Mouse (Mus musculus): ENCODE data around the gene Fam57a.

Gene Fam57a

DNA sequence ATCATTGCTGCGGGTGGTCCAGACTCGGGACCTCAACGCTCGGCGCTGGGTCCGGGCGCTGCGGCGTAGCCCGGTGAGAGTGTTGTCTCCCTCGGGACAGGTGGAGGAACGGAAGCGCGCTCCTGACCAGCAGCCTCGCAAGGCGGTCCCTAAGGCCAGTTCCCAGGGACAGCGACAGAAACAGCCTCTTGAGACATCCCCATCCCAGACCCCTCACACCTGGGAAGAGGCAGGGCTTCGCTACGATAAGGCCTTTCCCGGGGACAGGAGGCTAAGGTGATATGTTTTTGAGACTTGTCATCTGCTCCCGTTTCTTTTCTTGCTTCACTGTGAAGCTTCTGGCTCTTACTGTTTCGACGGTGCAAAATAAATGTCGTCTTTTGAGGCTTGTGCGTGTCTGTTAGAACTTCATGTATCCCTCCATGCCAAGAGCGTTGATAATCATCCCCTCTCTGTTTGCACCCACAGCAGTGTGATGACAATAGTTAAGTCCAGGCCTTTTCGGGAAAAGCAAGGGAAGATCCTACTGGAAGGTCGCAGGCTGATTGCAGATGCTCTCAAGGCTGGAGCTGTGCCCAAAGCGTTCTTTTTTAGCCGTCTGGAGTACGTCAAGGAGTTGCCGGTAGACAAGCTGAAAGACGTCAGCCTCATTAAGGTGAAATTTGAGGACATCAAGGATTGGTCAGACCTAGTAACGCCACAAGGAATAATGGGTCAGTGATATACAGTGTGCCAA lies 64.5 kb downstream of the Fam57a start:
- no peak for DNase-seq (ENCODE audit: low spot score in 2 of 2)

DNA sequence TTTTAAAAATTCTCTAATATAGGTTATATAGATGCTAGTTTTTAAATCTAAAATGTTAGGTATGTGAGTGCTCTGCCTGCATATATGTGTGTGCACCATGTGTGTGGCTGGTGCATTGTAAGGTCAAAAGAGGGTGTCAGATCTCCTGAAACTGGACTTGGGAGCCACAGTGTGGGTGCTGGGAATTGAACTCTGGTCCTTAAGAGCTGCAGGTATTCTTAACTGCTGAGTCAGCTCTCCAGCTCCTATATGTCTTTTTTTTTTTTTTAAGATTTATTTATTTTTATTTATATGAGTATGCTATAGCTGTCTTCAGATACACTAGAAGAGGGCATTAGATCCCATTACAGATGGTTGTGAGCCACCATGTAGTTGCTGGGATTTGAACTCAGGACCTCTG lies 67.0 kb downstream of the Fam57a start:
- DNase-seq (ENCODE audit: low spot score in 2 of 2) = no peak

GRCm38 (mm10) chr11:76247239-76247638 lies 67.8 kb downstream of the Fam57a start:
- DNase-seq (ENCODE audit: low spot score in 2 of 2) = no peak

DNA sequence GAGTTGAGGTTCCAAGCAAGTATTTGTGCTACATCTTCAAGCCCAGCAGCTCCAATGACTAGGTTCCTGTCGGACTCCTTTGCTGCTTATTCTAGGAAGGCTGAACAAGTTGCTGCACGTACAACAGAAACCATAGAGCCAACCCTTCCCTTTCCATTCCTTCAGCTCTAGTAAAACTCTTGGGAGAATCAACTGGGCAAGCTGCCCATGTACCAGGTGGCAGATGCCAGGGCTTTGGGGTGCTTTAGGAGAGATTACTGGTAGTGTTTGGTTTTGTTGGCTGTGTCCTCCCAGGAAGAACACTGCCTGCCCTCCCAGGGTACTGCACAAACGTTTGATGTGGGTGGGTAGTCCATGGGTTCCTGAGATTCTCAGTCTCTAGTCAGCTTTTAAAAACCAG lies 72.6 kb downstream of the Fam57a start:
- no peak for DNase-seq (ENCODE audit: low spot score in 2 of 2)

DNA sequence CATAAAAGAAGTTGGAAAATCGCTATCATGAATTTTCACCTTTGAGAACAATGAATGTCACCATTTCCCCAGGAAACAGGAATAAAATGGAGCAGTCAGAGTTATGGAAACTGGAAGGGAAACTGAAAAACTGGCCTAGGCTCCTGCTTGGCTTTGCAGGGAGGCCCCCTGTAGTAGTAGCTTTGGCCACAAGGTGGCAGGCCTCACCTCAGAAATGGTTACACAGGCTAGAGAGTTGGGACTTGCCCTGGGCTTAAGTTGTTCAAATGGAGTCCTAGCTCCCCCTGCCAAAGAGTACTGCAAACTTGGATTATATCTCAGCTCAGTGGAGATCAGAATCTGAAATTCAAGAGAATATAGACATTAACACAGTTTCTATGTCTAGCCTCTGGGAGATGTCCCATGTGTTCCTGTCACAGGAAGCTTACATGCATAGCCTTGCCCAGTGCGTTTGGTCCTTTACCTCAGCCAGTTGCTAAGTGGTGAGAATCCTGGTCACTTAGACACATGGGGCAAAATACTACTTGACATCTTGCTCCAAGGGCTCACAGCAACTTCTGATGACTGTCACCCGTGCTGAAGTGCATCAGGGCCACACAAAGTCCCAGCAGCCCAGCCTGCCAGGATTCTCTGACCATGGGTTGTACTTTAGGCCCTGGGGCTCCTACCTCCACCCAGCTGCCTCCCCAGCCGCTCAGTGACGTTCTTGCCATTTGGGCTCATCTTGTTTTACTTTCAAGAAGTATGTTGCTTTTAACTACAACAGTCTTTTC lies 73.9 kb downstream of the Fam57a start:
- DNase-seq (ENCODE audit: low spot score in 2 of 2) = peak; percentile 79 to 86

GRCm38 (mm10) chr11:76253918-76254264 lies 74.4 kb downstream of the Fam57a start:
- no peak for DNase-seq (ENCODE audit: low spot score in 2 of 2)

GRCm38 (mm10) chr11:76255431-76256001 lies 76.0 kb downstream of the Fam57a start:
- peak in 1 of 2 experiments; percentile 32 for DNase-seq (ENCODE audit: low spot score in 2 of 2)

DNA sequence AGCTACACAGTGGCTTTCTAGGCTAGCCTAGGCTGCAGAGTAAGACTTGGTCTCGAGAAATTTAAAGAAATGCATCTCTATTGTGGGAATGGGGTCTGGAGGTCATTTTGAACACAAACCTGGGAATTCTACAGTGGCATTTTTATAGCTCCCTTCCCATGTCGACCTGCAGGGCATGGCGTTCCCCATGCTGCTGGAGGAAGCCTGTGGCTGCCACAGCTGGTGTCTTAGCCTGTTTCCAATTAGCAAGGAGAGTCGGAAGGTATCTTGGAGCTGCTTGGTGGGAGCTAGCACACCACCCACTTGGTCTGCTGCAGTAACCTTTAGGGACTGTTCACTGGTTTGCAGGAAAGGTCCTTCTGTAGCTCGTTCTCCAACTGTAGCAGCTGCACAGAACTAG lies 76.7 kb downstream of the Fam57a start:
- DNase-seq (ENCODE audit: low spot score in 2 of 2) = no peak

GRCm38 (mm10) chr11:76257386-76257785 lies 77.9 kb downstream of the Fam57a start:
- DNase-seq (ENCODE audit: low spot score in 2 of 2) = no peak

GRCm38 (mm10) chr11:76258511-76258910 lies 79.0 kb downstream of the Fam57a start:
- no peak for DNase-seq (ENCODE audit: low spot score in 2 of 2)

DNA sequence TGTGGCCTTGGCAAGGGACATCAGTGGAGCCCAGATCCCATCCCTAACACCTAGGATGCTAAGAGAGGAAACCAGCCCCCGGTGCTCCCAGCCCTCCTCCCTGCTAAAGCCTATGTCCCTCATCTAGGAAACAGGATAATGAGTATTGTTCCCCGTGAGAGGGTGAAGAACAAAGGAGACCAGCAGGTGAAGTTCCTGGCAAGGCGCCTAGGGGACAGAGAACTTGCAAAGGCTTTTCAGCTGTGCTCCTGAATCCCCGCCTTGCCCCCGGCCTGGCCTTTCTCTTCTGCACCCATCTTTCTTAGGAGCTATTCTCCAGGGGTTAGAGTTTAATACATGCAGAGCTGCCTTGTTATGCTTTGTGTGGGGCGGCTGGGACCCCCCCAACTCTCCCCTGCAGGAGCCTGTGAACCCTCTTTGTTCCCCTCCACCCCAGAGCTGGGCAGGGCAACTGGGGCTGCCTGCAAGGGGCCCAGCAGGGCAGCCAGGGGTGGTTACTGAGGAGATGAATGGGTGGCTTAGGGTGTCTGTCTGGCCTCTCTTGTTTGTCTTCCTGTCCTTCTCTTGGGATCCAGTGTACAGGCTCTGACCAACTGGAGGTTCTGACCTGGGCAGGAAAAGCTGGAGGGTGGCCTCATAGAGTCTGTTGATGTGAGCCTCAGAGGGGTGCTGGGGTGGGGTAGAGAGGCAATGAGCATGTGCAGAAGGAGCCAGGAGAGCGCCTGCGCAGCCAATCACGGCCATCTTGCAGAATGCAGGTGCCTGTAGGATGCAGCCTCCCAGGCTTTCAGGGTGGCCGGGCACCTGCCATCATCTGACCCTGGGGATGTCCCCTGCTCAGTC lies 81.0 kb downstream of the Fam57a start:
- DNase-seq (ENCODE audit: low spot score in 2 of 2) = no peak

DNA sequence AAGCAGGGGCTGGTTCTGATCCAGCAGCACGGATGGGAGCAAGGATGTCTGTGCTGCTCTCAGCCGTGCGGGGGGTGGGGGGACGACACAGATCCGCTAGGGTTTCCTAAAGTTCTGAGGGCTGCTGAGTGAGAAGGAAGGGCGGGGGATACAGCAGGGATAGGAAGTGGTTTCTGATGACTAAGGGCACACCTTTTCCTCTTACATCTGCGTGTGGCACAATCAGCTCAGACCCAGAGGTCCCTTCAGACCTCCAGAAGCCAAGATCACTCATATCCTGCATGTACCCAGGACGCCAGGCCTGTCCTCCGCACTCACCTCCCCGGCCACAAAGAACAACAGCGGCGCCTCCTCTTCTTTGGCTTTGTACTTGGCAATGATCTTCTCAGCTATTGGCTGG lies 81.8 kb downstream of the Fam57a start:
- DNase-seq (ENCODE audit: low spot score in 2 of 2) = no peak

DNA sequence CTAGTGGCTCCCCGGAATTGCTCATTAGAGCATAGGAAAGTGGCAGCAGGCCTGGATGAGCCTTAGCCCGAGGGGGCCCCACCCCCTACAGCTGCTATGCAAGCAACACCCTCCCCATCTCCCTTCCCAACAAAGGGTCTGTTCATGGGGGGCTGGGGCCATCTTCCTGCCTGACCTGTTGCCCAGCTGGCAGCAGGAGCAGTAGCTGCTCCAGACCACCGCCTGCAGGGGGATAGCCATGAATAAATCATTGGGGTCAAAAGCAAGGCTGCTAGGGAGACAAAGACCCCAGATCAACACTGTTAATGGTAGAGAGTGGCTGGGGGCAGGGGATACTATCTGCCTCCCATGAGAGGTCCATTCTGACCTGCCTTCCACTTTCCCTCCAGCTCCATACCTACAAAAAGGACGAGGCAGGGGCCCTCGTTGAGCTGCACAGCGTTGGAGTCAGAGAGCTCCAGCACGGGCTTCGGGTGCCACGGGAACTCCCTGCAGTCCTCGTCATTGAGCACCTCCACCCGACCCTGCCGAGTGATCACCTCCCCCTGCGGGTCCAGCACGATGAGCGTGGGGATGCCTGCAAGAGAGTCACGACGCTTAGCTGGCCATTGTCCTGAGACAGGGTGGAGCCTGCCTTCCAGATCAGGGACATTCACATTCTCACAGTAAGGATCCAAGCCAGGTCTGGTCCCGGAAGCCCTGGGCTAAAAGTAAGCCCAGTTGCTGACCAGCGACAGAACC lies 83.3 kb downstream of the Fam57a start:
- no peak for DNase-seq (ENCODE audit: low spot score in 2 of 2)
